Mouse (Mus musculus) splenic B cell, adult 2 months (primary cell): ENCODE results near the gene Vnn1.
A peak's percentile ranks its signal among the peaks of the same experiment; 100 is the strongest.

ENCODE experiments used
- DNase-seq: peaks from one replicate; pipeline ENCODE4 v3.0.0-alpha.2; 2011; ENCODE audit warnings: low read depth, low spot score
- H3K27me3 ChIP-seq: 2 replicates; pipeline ENCODE4 v1.6.1; 2012; ENCODE audit warnings: mild to moderate bottlenecking, low read length, moderate library complexity, mixed read lengths; ENCODE audit not compliant: control insufficient read depth, poor library complexity, insufficient read depth, severe bottlenecking
- H3K36me3 ChIP-seq: 2 replicates; pipeline ENCODE4 v1.6.1; 2012; ENCODE audit warnings: mild to moderate bottlenecking, low read length, moderate library complexity, mixed read lengths; ENCODE audit not compliant: control insufficient read depth, poor library complexity, insufficient read depth, severe bottlenecking

Gene Vnn1

GRCm38 (mm10) chr10:23937613-23938012 is 43.1 kb downstream of the Vnn1 start:
- H3K27me3 ChIP-seq = no peaks in the 10 kb centered on the region
- DNase-seq = no peak
- no peaks in the 10 kb centered on the region for H3K36me3 ChIP-seq

- no peak for DNase-seq
- H3K27me3 ChIP-seq = no peaks in the 10 kb centered on the region
- no peaks in the 10 kb centered on the region for H3K36me3 ChIP-seq
Observed at GRCm38 (mm10) chr10:23938312-23938711, 43.8 kb downstream of the Vnn1 start, which contains the start of gene Taar2. Gene Taar2 (plus strand): TSS chr10:23938572.

GRCm38 (mm10) chr10:23942465-23942864 is 48.0 kb downstream of the Vnn1 start:
- Histone ChIP-seq H3K36me3 (no peaks in the 10 kb centered on the region), H3K27me3 (no peaks in the 10 kb centered on the region)
- DNase-seq = peak; percentile 16

GRCm38 (mm10) chr10:23948026-23948425 is 53.5 kb downstream of the Vnn1 start:
- no peak for DNase-seq
- H3K27me3 ChIP-seq = no peaks in the 10 kb centered on the region
- H3K36me3 ChIP-seq = no peaks in the 10 kb centered on the region

DNA sequence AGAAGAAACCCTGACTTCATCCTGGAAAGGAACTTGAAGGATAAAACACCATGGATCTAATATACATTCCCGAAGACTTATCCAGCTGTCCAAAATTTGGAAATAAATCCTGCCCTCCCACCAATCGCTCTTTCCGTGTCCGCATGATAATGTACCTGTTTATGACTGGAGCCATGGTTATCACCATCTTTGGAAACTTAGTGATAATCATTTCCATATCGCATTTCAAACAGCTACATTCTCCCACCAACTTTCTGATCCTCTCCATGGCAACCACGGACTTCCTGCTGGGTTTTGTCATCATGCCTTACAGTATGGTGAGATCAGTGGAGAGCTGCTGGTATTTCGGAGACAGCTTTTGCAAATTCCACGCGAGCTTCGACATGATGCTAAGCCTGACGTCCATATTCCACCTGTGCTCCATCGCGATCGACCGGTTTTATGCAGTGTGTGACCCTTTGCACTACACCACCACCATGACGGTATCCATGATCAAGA is 55.1 kb downstream of the Vnn1 start, which contains the start of gene Taar3:
Gene Taar3 (plus strand): TSS at position 51 of the 498 bp plus-strand sequence.
- Histone ChIP-seq H3K27me3 (no peaks in the 10 kb centered on the region), H3K36me3 (no peaks in the 10 kb centered on the region)
- no peak for DNase-seq

GRCm38 (mm10) chr10:23951714-23952113 is 57.2 kb downstream of the Vnn1 start:
- Histone ChIP-seq H3K27me3 (no peaks in the 10 kb centered on the region), H3K36me3 (no peaks in the 10 kb centered on the region)
- no peak for DNase-seq
